Mouse (Mus musculus): ENCODE data around the gene Pask. TPM values are rescaled to one million over a fixed set of nuclear protein-coding genes. Genes with fewer than 3 reads are reported as not detected.

Pask gene
- polyA plus RNA-seq (2015; fragmentation: Nextera tagmentation; extraction: Ambion mirVana), result 9.9 and 10.0 TPM in 2 replicates

DNA sequence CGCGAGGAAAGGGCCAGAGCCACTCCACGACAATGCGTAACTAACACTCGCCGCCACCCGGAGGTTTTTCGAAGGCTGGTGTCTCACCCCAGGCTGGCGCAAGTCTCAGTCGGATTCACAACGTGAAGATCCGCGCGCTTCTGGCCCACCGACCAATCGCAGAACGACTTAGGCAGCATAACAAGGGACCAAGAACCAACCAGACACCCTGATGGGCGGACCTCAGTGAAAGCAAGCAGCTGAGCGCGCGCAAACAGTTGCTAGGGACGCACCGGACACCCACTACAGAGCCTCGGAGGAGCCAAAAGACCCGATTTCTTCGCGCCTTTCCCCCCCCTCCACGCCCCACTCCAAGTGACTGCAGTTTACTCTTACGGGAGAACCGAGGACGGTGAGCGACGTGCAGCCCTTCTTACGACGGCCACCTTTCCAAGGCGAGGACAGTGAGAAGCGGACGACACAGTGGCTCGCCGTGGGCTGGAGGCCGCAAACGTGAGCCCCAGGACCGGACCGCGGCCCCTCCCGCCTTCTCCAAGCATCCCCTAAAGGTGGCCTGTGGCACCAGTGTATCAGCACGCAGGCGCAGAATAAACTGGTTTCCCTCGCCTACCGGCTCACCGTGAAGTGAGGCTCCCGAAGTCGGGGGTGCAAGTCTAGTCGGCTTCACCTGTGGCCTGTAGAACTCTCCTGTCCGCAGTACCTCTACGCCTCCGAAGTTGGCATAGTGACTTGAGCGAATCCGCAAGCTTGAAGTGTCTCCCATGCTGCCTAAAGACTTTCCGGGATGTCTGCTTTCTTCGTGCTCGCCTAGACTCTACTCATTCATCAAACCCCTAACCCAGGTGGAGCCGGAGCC lies at the start of gene Pask, which contains the start of gene Ppp1r7:
Pask (minus strand) TSS at position 835 of the 856 bp plus-strand sequence.
Ppp1r7 (plus strand) TSS at position 207 of the 856 bp plus-strand sequence.
- H3K9ac ChIP-seq (replicated peaks), result peak within 1 kb of the TSS; percentile 88
- H3K9me3 ChIP-seq, result no peaks in the 10 kb centered on the region
- peak; percentile 95 for ATAC-seq
- peaks cover 15% of the 10 kb centered on the region for H3K36me3 ChIP-seq
- peak within 1 kb of the TSS; percentile 67 for H3K27ac ChIP-seq
- peak within 1 kb of the TSS; percentile 91 for H3K4me2 ChIP-seq (replicated peaks)
- no peaks in the 10 kb centered on the region for H3K27me3 ChIP-seq
- WGBS, result under 1% methylated on average over 63 of the region's 63 CpGs
- H3K4me3 ChIP-seq (replicated peaks), result peak within 1 kb of the TSS; percentile 91
- H3K4me1 ChIP-seq (replicated peaks), result peaks cover 27% of the 10 kb centered on the region

DNA sequence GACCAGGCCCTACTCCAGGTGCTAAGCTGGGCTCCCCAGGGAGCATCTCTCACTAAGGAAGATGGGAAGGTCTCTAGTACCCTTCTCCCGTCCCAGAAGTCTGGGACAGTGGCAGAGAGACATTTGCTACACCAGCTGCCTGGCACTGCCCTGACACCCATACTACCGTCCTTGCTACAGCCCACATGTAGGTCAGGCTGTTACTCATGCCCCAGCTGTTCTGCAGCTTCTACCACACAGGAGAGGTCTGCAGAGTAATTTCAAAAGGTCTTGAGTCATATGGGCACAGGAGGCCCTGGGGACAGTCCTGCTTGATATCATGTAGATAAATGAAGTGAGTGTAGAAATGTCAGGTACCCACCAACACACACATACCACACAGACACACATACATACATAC lies 45.6 kb upstream of the Pask start:
- Histone ChIP-seq H3K4me1 (replicated peaks) (no peaks in the 10 kb centered on the region), H3K9ac (replicated peaks) (no peak overlapping the region), H3K36me3 (no peaks in the 10 kb centered on the region), H3K9me3 (no peaks in the 10 kb centered on the region), H3K4me2 (replicated peaks) (no peak overlapping the region), H3K4me3 (replicated peaks) (no peak overlapping the region), H3K27me3 (no peaks in the 10 kb centered on the region), H3K27ac (no peak overlapping the region)
- 84% methylated on average over 2 of the region's 2 CpGs for WGBS
- ATAC-seq, result no peak

DNA sequence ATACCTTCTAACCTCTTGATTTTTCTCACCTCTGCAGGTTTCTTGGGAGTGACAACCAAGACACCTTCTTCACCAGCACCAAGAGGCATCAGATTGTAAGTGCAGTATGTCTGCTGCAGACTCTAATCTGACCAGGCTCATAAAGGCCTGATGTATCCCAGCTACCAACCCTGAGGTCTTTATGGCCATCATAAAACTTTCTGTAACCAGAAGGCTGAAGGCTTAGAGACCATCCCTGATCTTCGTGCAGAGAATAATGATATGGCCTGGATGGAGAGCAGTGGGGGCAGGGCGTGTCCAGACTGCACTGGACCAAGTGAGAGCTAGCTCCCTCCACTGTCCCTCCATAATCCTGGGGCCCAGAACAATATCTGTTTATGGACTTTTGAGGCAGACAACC lies 43.9 kb upstream of the Pask start:
- H3K36me3 ChIP-seq, result no peaks in the 10 kb centered on the region
- ATAC-seq, result no peak
- no peak overlapping the region for H3K9ac ChIP-seq (replicated peaks)
- H3K9me3 ChIP-seq, result no peaks in the 10 kb centered on the region
- H3K4me3 ChIP-seq (replicated peaks), result no peak overlapping the region
- no peak overlapping the region for H3K4me2 ChIP-seq (replicated peaks)
- 85% methylated on average over 2 of the region's 2 CpGs for WGBS
- no peaks in the 10 kb centered on the region for H3K4me1 ChIP-seq (replicated peaks)
- no peaks in the 10 kb centered on the region for H3K27me3 ChIP-seq
- H3K27ac ChIP-seq, result no peak overlapping the region

DNA sequence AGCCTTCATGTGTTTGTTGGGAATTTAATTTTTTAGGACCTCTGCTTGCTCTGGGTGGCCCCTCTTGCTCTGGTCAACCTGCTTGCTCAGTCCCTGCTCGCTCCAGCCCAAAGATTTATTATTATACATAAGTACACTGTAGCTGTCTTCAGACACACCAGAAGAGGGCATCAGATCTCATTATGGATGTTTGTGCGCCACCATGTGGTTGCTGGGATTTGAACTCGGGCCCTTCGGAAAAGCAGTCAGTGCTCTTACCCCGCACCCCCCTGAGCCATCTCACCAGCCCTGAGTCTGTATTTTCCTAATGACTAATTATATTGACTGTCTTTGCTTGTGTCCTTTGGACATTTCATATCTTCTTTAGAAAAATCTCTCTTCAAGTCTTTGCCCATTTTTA lies 35.8 kb upstream of the Pask start:
- Histone ChIP-seq H3K9me3 (no peaks in the 10 kb centered on the region), H3K27me3 (no peaks in the 10 kb centered on the region), H3K4me2 (replicated peaks) (no peak overlapping the region), H3K27ac (no peak overlapping the region), H3K36me3 (no peaks in the 10 kb centered on the region), H3K9ac (replicated peaks) (no peak overlapping the region), H3K4me1 (replicated peaks) (no peaks in the 10 kb centered on the region), H3K4me3 (replicated peaks) (no peak overlapping the region)
- ATAC-seq, result no peak
- WGBS, result 76% methylated on average over 5 of the region's 5 CpGs

DNA sequence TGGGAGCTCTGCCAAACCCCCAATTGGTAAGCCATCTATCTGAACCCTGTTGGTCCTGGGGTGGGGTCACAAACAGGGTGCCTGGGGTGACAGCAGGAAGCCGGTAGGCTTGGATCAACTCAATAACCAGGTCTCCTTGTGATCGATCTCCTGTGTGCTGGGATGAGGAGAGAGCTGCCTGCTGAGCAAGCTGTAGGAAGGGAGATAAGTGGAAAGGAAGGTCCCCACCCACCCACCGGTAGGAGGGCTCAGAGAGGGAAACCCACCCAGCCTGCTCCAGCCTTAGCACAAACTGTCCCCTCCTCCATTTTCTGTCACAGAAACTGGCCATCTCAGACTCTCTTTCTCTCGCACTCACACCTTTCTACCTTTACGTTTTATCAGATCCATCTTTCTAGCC lies 34.0 kb upstream of the Pask start:
- no peak overlapping the region for H3K4me3 ChIP-seq (replicated peaks)
- no peak overlapping the region for H3K4me2 ChIP-seq (replicated peaks)
- no peaks in the 10 kb centered on the region for H3K36me3 ChIP-seq
- H3K4me1 ChIP-seq (replicated peaks), result no peaks in the 10 kb centered on the region
- no peak overlapping the region for H3K9ac ChIP-seq (replicated peaks)
- H3K27me3 ChIP-seq, result no peaks in the 10 kb centered on the region
- H3K27ac ChIP-seq, result no peak overlapping the region
- no peak for ATAC-seq
- H3K9me3 ChIP-seq, result no peaks in the 10 kb centered on the region
- 80% methylated on average over 5 of the region's 5 CpGs for WGBS

DNA sequence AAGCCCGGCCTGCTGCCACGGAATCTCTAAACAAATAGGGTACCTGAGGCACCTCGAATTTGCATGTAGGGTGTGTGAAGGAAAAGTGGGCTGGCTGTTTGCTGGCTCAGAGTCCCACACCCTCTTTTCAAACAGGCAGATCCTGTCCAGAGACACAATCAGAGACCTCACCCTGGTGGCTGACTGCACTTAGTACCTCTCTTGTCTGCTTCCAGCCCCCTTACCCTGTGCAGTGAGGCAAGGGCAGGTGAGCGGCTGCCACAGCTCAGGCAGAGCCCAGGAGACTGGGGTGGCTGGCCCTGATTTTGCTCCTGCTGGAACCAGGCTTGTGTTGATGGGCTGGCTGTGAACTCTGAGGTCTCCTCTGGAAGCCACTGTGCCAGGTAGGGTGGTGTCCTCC lies 30.4 kb upstream of the Pask start, which contains the start of gene Ano7:
Ano7 (plus strand) TSS at position 266 of the 400 bp plus-strand sequence.
- peaks cover 8% of the 10 kb centered on the region; the same call in 1 of the 2 replicates for H3K36me3 ChIP-seq
- no peak within 1 kb of the TSS for H3K27ac ChIP-seq
- H3K9ac ChIP-seq (replicated peaks), result no peak within 1 kb of the TSS
- H3K27me3 ChIP-seq, result no peaks in the 10 kb centered on the region
- H3K9me3 ChIP-seq, result no peaks in the 10 kb centered on the region
- no peak for ATAC-seq
- H3K4me1 ChIP-seq (replicated peaks), result no peaks in the 10 kb centered on the region
- no peak within 1 kb of the TSS for H3K4me2 ChIP-seq (replicated peaks)
- WGBS, result 91% methylated on average over 4 of the region's 4 CpGs
- no peak within 1 kb of the TSS for H3K4me3 ChIP-seq (replicated peaks)

DNA sequence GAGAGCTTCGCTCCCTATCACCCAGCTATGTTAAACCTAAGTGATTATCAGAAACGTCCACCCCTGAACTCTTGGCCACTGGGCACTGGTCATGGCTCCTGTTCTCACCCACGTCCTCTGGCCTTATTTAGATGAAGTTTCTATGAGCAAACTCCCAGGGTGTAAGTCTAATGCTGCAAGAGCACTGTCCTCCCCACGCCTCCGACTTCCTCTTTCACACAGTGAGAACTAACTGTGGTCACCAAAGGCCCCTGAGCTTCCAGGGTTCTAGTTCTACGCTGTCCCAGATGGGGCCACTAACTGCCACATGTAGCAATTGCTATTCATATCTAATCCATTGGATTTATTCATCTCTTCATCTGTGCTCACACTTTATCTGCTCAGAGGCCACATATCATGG lies 22.4 kb upstream of the Pask start:
- ATAC-seq, result no peak
- Histone ChIP-seq H3K27ac (no peak overlapping the region), H3K9me3 (no peaks in the 10 kb centered on the region), H3K36me3 (peaks cover 80% of the 10 kb centered on the region), H3K9ac (replicated peaks) (no peak overlapping the region), H3K4me1 (replicated peaks) (no peaks in the 10 kb centered on the region), H3K4me2 (replicated peaks) (no peak overlapping the region), H3K4me3 (replicated peaks) (no peak overlapping the region), H3K27me3 (no peaks in the 10 kb centered on the region)
- 95% methylated on average over 6 of the region's 6 CpGs for WGBS

DNA sequence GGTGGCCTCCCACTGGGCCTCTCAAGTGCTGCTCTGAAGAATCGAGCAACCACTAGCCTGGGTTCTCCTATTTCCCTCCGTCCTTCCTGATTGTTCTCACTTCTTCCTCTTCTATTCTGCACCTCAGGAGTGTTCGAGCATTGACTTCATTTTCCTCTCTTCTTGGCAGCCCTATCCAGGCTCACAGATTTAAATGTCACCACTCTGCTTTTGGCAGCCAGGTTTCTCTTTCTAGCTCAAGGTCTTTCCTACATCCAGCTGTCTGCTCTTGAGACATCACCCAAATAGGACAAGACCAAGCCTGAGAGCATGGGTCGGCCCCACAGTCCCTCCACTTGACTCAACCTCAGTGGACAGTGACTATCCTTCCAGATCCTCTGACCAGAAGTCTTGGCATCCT lies 19.4 kb upstream of the Pask start:
- 85% methylated on average over 4 of the region's 4 CpGs for WGBS

DNA sequence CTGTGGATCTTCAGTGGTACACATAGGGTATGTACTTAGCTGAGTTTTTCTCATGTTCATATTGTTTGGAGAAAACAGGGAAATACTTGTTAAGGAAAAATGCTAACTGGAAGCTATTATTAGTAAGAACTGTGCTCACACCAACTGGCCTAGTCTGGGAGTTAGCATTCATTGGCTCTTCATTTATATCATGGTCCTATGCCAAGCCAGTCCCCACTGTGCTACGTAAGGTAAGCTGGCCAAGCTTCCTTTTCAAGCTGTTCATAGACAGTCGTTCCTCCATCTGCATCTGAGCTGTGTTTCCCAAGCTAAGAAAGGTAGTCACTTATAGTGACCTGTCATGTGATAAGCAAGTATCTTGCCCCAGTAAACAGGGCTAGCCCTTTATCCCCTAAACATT lies 9.4 kb upstream of the Pask start:
- Histone ChIP-seq H3K4me2 (replicated peaks) (no peak overlapping the region), H3K9ac (replicated peaks) (no peak overlapping the region), H3K9me3 (no peaks in the 10 kb centered on the region), H3K4me1 (replicated peaks) (no peaks in the 10 kb centered on the region), H3K27me3 (no peaks in the 10 kb centered on the region), H3K36me3 (peaks cover 90% of the 10 kb centered on the region), H3K27ac (no peak overlapping the region), H3K4me3 (replicated peaks) (no peak overlapping the region)
- no peak for ATAC-seq
- 87% methylated on average over 2 of the region's 2 CpGs for WGBS

More for the DNA sequence above, 19.4 kb upstream of the Pask start:
- no peak overlapping the region for H3K27ac ChIP-seq
- no peak overlapping the region for H3K4me2 ChIP-seq (replicated peaks)
- H3K9ac ChIP-seq (replicated peaks), result no peak overlapping the region
- H3K4me1 ChIP-seq (replicated peaks), result no peaks in the 10 kb centered on the region
- H3K27me3 ChIP-seq, result no peaks in the 10 kb centered on the region
- no peak overlapping the region for H3K4me3 ChIP-seq (replicated peaks)
- H3K9me3 ChIP-seq, result no peaks in the 10 kb centered on the region
- H3K36me3 ChIP-seq, result peaks cover 93% of the 10 kb centered on the region
- ATAC-seq, result no peak

DNA sequence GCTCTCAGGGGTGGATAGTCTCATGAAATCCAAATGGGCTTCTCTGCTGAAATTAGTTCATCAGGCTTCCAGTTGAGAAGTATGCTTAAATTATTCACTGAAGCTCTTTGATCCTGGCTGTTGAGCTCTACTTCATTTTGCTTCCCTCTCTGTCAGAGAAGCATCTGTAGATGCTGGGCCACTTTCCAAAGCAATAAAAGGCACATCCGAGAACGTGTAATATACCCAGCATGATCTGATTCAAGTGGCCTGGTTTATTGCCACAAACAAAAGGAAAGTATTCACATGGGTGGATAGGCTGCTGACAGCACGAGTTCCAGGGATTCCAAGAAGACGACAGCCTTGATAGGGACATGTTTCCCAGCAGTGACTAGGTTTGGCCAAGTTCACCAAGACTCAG lies 6.4 kb upstream of the Pask start:
- ATAC-seq, result no peak

DNA sequence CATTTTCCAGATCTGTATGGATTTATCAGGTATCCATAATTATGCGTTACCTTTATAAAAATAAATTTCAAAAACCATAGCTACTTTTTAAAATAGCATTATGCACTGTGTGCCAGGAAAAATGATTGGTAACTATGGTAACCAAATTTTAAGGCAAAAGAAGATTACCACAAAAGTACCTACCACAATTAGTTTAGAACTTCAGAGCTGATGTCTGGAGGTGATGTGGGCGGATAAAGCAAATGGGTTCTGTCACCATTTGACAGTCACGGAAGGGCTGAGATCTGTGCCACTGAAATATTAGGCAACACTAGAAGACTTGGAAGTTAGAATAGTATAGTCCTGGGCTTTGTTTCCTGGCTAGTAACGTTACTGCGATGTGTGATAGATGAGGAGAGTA lies 3.9 kb upstream of the Pask start:
- Histone ChIP-seq H3K27me3 (no peaks in the 10 kb centered on the region), H3K9me3 (no peaks in the 10 kb centered on the region), H3K36me3 (peaks cover 51% of the 10 kb centered on the region), H3K9ac (replicated peaks) (no peak overlapping the region), H3K4me2 (replicated peaks) (no peak overlapping the region), H3K27ac (no peak overlapping the region), H3K4me3 (replicated peaks) (no peak overlapping the region), H3K4me1 (replicated peaks) (peaks cover 11% of the 10 kb centered on the region)
- WGBS, result 94% methylated on average over 5 of the region's 5 CpGs
- no peak for ATAC-seq

More for the DNA sequence above, 6.4 kb upstream of the Pask start:
- H3K4me1 ChIP-seq (replicated peaks), result peaks cover under 1% of the 10 kb centered on the region
- no peak overlapping the region for H3K4me3 ChIP-seq (replicated peaks)
- H3K27ac ChIP-seq, result no peak overlapping the region
- peaks cover 77% of the 10 kb centered on the region for H3K36me3 ChIP-seq
- H3K9ac ChIP-seq (replicated peaks), result no peak overlapping the region
- H3K9me3 ChIP-seq, result no peaks in the 10 kb centered on the region
- no peak overlapping the region for H3K4me2 ChIP-seq (replicated peaks)
- WGBS, result 79% methylated on average over 4 of the region's 4 CpGs
- H3K27me3 ChIP-seq, result no peaks in the 10 kb centered on the region

DNA sequence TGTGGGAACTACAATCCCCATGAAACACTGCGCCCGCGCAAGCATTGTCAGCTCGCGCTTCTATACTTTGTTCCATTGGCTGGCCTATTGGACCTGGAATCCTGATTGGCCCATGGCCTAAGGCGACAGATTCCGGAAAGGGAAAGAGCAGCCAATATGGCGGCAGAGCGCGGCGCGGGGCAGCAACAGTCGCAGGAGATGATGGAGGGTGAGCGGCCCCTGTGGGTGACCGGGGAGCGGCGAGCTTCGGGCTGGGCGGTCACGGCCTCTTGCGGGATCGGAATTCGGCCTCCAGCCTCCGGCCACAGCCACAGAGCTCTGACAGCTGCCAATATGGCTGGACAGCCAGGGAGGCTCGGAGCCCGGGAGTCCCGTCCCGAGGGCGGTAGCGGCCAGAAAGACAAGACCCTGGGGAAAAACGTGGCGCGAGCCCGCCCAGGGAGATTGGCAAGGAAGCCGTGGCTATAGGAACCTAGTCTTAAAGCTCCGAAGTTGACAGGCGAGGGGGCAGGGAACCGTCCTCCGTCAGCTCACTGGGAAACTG lies 294 bp upstream of the Pask start:
- peak; percentile 98 for ATAC-seq
- Histone ChIP-seq H3K9ac (replicated peaks) (peak overlapping the region; percentile 88), H3K4me3 (replicated peaks) (peak overlapping the region; percentile 91), H3K27me3 (no peaks in the 10 kb centered on the region), H3K9me3 (no peaks in the 10 kb centered on the region), H3K27ac (peak overlapping the region; percentile 67), H3K4me1 (replicated peaks) (peaks cover 27% of the 10 kb centered on the region), H3K36me3 (peaks cover 22% of the 10 kb centered on the region), H3K4me2 (replicated peaks) (peak overlapping the region; percentile 91)
- WGBS, result under 1% methylated on average over 39 of the region's 39 CpGs
